Mouse (Mus musculus): Measurements from ENCODE around the gene Pak2.

GRCm38 (mm10) chr16:32108170-32108569 lies 29.0 kb upstream of the Pak2 start:
- TF ChIP-seq CTCF (IDR thresholded peaks at IDR 0.05; ENCODE audit: borderline replicate concordance, insufficient read depth, low read length), result no peak
- no peak for TF ChIP-seq POLR2A (IDR thresholded peaks at IDR 0.05; ENCODE audit: low read depth, low read length)

Measured in embryonic fibroblast, embryonic 13.5 days (primary cell).